Mouse (Mus musculus) midbrain, embryonic 11.5 days (tissue): ENCODE measurements around the gene Tgm7. TPM values are rescaled to one million over a fixed set of nuclear protein-coding genes. Genes with fewer than 3 reads are reported as not detected.

Experiments used
- ATAC-seq: fragments of 200-750 bp; cut with Nextera tagmentation; 2 replicates; pipeline ENCODE4 v1.8.0; 2017; ENCODE audit warnings: moderate TSS enrichment, moderate library complexity; ENCODE audit not compliant: low FRiP score
- DNase-seq: peaks from one replicate; pipeline ENCODE4 v3.0.0; 2015; ENCODE audit warnings: low spot score; ENCODE audit errors: missing footprints
- H3K27ac ChIP-seq: fragments of 300-500 bp; sonication (generic); 2 replicates; pipeline ENCODE4 v1.5.1; 2014; ENCODE audit warnings: low read depth, low read length
- H3K27me3 ChIP-seq: fragments of 300-500 bp; sonication (generic); 2 replicates; pipeline ENCODE4 v1.6.1; 2014; ENCODE audit warnings: mild to moderate bottlenecking, low read length, moderate library complexity, mixed read lengths; ENCODE audit not compliant: control insufficient read depth, insufficient read depth
- H3K36me3 ChIP-seq: fragments of 300-500 bp; sonication (generic); 2 replicates; pipeline ENCODE4 v1.6.1; 2014; ENCODE audit warnings: mild to moderate bottlenecking, low read length, moderate library complexity, mixed read lengths; ENCODE audit not compliant: control insufficient read depth, insufficient read depth
- H3K4me1 ChIP-seq: fragments of 300-500 bp; sonication (generic); 2 replicates; pipeline ENCODE4 v1.6.1; 2014; ENCODE audit warnings: low read length; ENCODE audit not compliant: control insufficient read depth, insufficient read depth
- H3K4me2 ChIP-seq: fragments of 300-500 bp; sonication (generic); 2 replicates; pipeline ENCODE4 v1.6.1; 2014; ENCODE audit warnings: mild to moderate bottlenecking, moderate library complexity
- H3K4me3 ChIP-seq: fragments of 300-500 bp; sonication (generic); 2 replicates; pipeline ENCODE4 v1.5.1; 2014; ENCODE audit warnings: low read depth, low read length
- H3K9ac ChIP-seq: fragments of 300-500 bp; sonication (generic); 2 replicates; pipeline ENCODE4 v1.6.1; 2014; ENCODE audit warnings: low read length
- H3K9me3 ChIP-seq: fragments of 300-500 bp; sonication (generic); 2 replicates; pipeline ENCODE4 v1.6.1; 2016; ENCODE audit warnings: low read length; ENCODE audit not compliant: control insufficient read depth
- WGBS: fragments of 180-500 bp; shearing (Covaris S2); extraction: QIAGEN DNeasy Blood & Tissue Kit; methylation state at CpG from one replicate; pipeline ENCODE4 v1.1.7; 2014; 5-methylcytosine and 5-hydroxymethylcytosine counted together
- polyA plus RNA-seq: library from polyadenylated mRNA; unstranded; fragments of >200 nt; fragmentation: Nextera tagmentation; extraction: Ambion mirVana; gene quantifications from 2 replicates; pipeline ENCODE4 v1.2.1, GENCODE M21; 2014

The Tgm7 gene
- polyA plus RNA-seq, 1 experiment from 2014 or later = not detected

- H3K36me3 ChIP-seq = no peaks in the 10 kb centered on the region
- DNase-seq (no peak), ATAC-seq (no peak)
- no peaks in the 10 kb centered on the region for H3K4me1 ChIP-seq
- H3K27ac ChIP-seq = no peak overlapping the region
- H3K9me3 ChIP-seq = no peaks in the 10 kb centered on the region
- no peak overlapping the region for H3K4me2 ChIP-seq
- H3K27me3 ChIP-seq = no peaks in the 10 kb centered on the region
- H3K9ac ChIP-seq = no peak overlapping the region
- H3K4me3 ChIP-seq = no peak overlapping the region
- 91% methylated on average over 3 of the region's 3 CpGs for WGBS
These were observed 21.1 kb downstream of the Tgm7 start for GRCm38 (mm10) chr2:121088507-121088906.

DNA sequence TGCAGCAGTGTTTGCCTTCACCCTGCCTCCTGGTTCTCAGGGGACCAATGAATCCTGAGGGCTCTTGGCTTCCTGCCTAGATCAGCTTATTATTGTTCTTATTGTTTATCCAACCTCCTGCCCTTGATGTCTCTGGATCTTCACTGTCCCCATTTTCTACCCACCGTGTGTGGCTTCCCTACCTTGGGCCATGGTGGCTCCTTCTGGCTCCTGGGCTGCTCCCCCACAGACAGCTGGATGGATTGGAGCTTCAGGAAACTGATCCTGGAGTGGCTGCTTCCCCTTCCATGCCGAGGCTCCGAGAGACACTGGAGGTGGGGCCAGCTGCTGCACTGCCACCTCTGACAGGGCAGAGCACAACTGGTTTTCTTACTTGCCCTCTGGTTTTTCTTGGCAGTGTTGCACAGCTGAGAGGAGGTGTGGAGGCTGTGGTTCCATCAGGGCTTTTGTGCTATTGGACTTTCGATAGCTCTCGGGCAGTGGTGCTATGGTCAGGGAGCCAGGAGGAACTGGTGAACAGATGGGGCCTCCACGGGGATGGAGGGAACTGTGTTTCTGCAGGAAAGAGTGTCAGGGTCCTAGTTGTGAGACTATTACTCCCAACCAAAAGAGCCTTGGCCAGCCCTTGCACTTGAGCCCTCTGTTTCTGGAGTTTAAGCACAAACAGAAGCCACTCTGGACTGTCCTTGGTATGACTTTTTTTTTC, 24.0 kb downstream of the Tgm7 start, which contains the start of gene Tgm5:
Gene Tgm5 (minus strand): TSS at position 362 of the 706 bp plus-strand sequence.
- H3K27ac ChIP-seq = no peak within 1 kb of the TSS
- H3K27me3 ChIP-seq = no peaks in the 10 kb centered on the region
- no peaks in the 10 kb centered on the region for H3K36me3 ChIP-seq
- no peak for ATAC-seq
- WGBS = 63% methylated on average over 6 of the region's 6 CpGs
- DNase-seq = no peak
- no peak within 1 kb of the TSS for H3K9ac ChIP-seq
- no peak within 1 kb of the TSS for H3K4me3 ChIP-seq
- no peak within 1 kb of the TSS for H3K4me2 ChIP-seq
- H3K9me3 ChIP-seq = no peaks in the 10 kb centered on the region
- H3K4me1 ChIP-seq = no peaks in the 10 kb centered on the region

GRCm38 (mm10) chr2:121082626-121083025, 27.0 kb downstream of the Tgm7 start:
- H3K4me1 ChIP-seq = no peaks in the 10 kb centered on the region
- H3K9me3 ChIP-seq = no peaks in the 10 kb centered on the region
- ATAC-seq (no peak), DNase-seq (no peak)
- H3K27me3 ChIP-seq = no peaks in the 10 kb centered on the region
- H3K27ac ChIP-seq = no peak overlapping the region
- no peaks in the 10 kb centered on the region for H3K36me3 ChIP-seq
- no peak overlapping the region for H3K4me3 ChIP-seq
- 85% methylated on average over 1 of the region's 1 CpGs for WGBS
- H3K4me2 ChIP-seq = no peak overlapping the region
- H3K9ac ChIP-seq = no peak overlapping the region

- no peak overlapping the region for H3K9ac ChIP-seq
- no peaks in the 10 kb centered on the region for H3K36me3 ChIP-seq
- ATAC-seq (no peak), DNase-seq (no peak)
- no peak overlapping the region for H3K4me2 ChIP-seq
- no peak overlapping the region for H3K27ac ChIP-seq
- no peak overlapping the region for H3K4me3 ChIP-seq
- no peaks in the 10 kb centered on the region for H3K4me1 ChIP-seq
- H3K27me3 ChIP-seq = no peaks in the 10 kb centered on the region
- H3K9me3 ChIP-seq = no peaks in the 10 kb centered on the region
- 85% methylated on average over 7 of the region's 7 CpGs for WGBS
These were observed 34.8 kb downstream of the Tgm7 start for GRCm38 (mm10) chr2:121074747-121075146.

DNA sequence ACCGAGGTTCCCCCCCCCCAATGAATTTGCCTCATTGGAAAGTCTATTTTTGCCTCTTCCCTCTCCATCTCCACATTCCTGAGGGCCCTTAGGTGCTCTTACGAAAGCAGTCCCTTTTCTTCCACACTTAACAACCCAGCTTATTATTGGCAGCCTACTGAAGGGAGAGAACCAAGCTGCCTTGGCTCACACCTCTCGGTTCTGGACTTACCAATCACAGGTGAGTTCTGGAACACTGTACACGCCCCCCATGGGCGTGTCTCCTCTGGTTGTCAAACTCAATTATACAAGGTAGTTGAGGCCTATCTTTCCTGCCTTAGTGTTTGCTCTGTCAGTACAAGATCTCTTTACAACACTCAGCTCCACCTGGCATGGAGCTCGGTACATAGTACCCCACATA, 37.7 kb downstream of the Tgm7 start:
- H3K9me3 ChIP-seq = no peaks in the 10 kb centered on the region
- no peak overlapping the region for H3K4me3 ChIP-seq
- ATAC-seq (no peak), DNase-seq (no peak)
- H3K27ac ChIP-seq = no peak overlapping the region
- WGBS = 83% methylated on average over 6 of the region's 6 CpGs
- H3K36me3 ChIP-seq = no peaks in the 10 kb centered on the region
- H3K27me3 ChIP-seq = no peaks in the 10 kb centered on the region
- H3K4me1 ChIP-seq = no peaks in the 10 kb centered on the region
- no peak overlapping the region for H3K9ac ChIP-seq
- H3K4me2 ChIP-seq = no peak overlapping the region

GRCm38 (mm10) chr2:121069506-121069905, 40.1 kb downstream of the Tgm7 start:
- Histone ChIP-seq H3K36me3 (no peaks in the 10 kb centered on the region), H3K4me2 (no peak overlapping the region), H3K9me3 (no peaks in the 10 kb centered on the region), H3K9ac (no peak overlapping the region), H3K4me3 (no peak overlapping the region), H3K27me3 (no peaks in the 10 kb centered on the region), H3K4me1 (no peaks in the 10 kb centered on the region), H3K27ac (no peak overlapping the region)
- no peak for DNase-seq
- 72% methylated on average over 6 of the region's 6 CpGs for WGBS
- ATAC-seq = no peak

DNA sequence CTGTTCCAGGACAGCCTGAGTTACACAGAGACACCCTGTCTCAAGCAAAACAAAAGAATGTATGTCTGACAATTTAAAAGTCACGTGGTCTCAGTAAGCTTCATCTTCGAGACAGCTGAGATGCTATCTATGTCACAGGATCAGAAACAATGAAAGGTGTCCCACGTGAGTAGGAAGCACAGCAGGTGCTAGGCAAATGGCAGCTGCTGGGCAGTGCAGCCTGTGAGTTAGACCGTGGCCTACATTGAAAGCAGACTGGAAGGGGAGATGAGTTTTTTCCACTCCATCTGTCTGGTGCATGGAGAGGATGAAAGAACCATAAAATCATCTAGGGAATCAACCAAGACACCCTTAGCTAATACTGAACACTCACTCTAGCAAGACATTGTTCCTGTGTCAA, 42.5 kb downstream of the Tgm7 start:
- ATAC-seq = no peak
- Histone ChIP-seq H3K27ac (no peak overlapping the region), H3K36me3 (no peaks in the 10 kb centered on the region), H3K4me2 (no peak overlapping the region), H3K9me3 (no peaks in the 10 kb centered on the region), H3K4me3 (no peak overlapping the region), H3K4me1 (no peaks in the 10 kb centered on the region), H3K27me3 (no peaks in the 10 kb centered on the region), H3K9ac (no peak overlapping the region)
- WGBS = 76% methylated on average over 4 of the region's 4 CpGs
- no peak for DNase-seq

GRCm38 (mm10) chr2:121061315-121061714, 48.3 kb downstream of the Tgm7 start:
- no peaks in the 10 kb centered on the region for H3K27me3 ChIP-seq
- H3K27ac ChIP-seq = no peak overlapping the region
- ATAC-seq = no peak
- WGBS = 86% methylated on average over 2 of the region's 2 CpGs
- H3K4me2 ChIP-seq = no peak overlapping the region
- DNase-seq = no peak
- H3K36me3 ChIP-seq = no peaks in the 10 kb centered on the region
- H3K9me3 ChIP-seq = no peaks in the 10 kb centered on the region
- H3K4me3 ChIP-seq = no peak overlapping the region
- H3K4me1 ChIP-seq = no peaks in the 10 kb centered on the region
- H3K9ac ChIP-seq = no peak overlapping the region

GRCm38 (mm10) chr2:121057997-121058396, 51.6 kb downstream of the Tgm7 start:
- no peak overlapping the region for H3K4me3 ChIP-seq
- H3K9me3 ChIP-seq = no peaks in the 10 kb centered on the region
- no peaks in the 10 kb centered on the region for H3K36me3 ChIP-seq
- WGBS = 78% methylated on average over 6 of the region's 6 CpGs
- H3K27me3 ChIP-seq = no peaks in the 10 kb centered on the region
- H3K27ac ChIP-seq = no peak overlapping the region
- no peak for ATAC-seq
- H3K9ac ChIP-seq = no peak overlapping the region
- no peak overlapping the region for H3K4me2 ChIP-seq
- DNase-seq = no peak
- H3K4me1 ChIP-seq = no peaks in the 10 kb centered on the region
